Mouse (Mus musculus) G1E (cell line): ENCODE measurements around the gene Fcrla. TPM values are rescaled to one million over a fixed set of nuclear protein-coding genes. Genes with fewer than 3 reads are reported as not detected.
"Not testable (repeated sequence)": the region's sequence is repeated elsewhere in the genome, so short reads cannot be mapped to it uniquely, and the experiment has no call there.

Experiments used
- ATAC-seq: 2 replicates; pipeline ENCODE4 v1.8.0; 2016; ENCODE audit warnings: mild to moderate bottlenecking; ENCODE audit not compliant: insufficient number of reproducible peaks, poor library complexity, low FRiP score, severe bottlenecking; ENCODE audit errors: extremely low read depth
- DNase-seq: peaks from one replicate; pipeline ENCODE4 v3.0.0; 2012; ENCODE audit warnings: low spot score
- H3K27me3 ChIP-seq: 2 replicates; pipeline ENCODE4 v1.6.1; 2012; ENCODE audit warnings: mild to moderate bottlenecking, low read length, inconsistent platforms; ENCODE audit not compliant: insufficient read depth
- H3K36me3 ChIP-seq: replicated peaks from 2 replicates; pipeline ENCODE3; 2012; ENCODE audit warnings: mild to moderate bottlenecking, inconsistent platforms
- H3K4me1 ChIP-seq: 2 replicates; pipeline ENCODE4 v1.6.1; 2012; ENCODE audit warnings: low read depth, low read length, inconsistent platforms, mixed read lengths; ENCODE audit not compliant: insufficient read depth
- H3K4me3 ChIP-seq: 2 replicates; pipeline ENCODE4 v1.5.1; 2012; ENCODE audit warnings: low read depth, mild to moderate bottlenecking, inconsistent platforms, low read length, moderate library complexity, mixed read lengths
- H3K9me3 ChIP-seq: replicated peaks from 2 replicates; pipeline ENCODE4 v1.6.1; 2012; ENCODE audit warnings: inconsistent platforms
- CTCF ChIP-seq: IDR thresholded peaks from 2 replicates; pipeline ENCODE4 v1.5.1; 2012; ENCODE audit warnings: low read depth, low read length, inconsistent platforms, mixed read lengths
- GATA1 ChIP-seq: IDR thresholded peaks from 2 replicates; pipeline ENCODE4 v1.6.1; 2012; ENCODE audit warnings: borderline replicate concordance, low read length, inconsistent platforms, mixed read lengths
- GATA2 ChIP-seq: IDR thresholded peaks from 2 replicates; pipeline ENCODE4 v1.6.1; 2012; ENCODE audit warnings: low read depth, low read length, inconsistent platforms, borderline replicate concordance
- POLR2AphosphoS5 ChIP-seq: IDR thresholded peaks from 2 replicates; pipeline ENCODE4 v1.6.1; 2012; ENCODE audit warnings: low read depth, low read length, inconsistent platforms; ENCODE audit not compliant: insufficient replicate concordance
- TAL1 ChIP-seq: conservative IDR thresholded peaks from 2 replicates; pipeline ENCODE4 v1.6.1; 2012; ENCODE audit warnings: low read depth, low read length, inconsistent platforms, mixed read lengths
- polyA plus RNA-seq: library from polyadenylated mRNA; stranded (reverse); fragments of >175 nt; gene quantifications from 2 replicates; pipeline ENCODE4 v1.2.3, GENCODE M21; 2012
- total RNA-seq, 2 experiments: library from RNA; stranded (forward) in 1 of 2; stranded (reverse) in 1 of 2; fragments of 200-1000 nt in 1 of 2; fragments of >200 nt in 1 of 2; fragmentation: Nextera tagmentation in 1 of 2; gene quantifications; 2 replicates each; pipeline ENCODE4 v1.2.3; 2014 to 2017

Fcrla gene
- total and polyA plus RNA-seq, 3 experiments, result 0.08 to 0.83 (median 0.38) TPM

GRCm38 (mm10) chr1:170959791-170960190 is 32.4 kb upstream of the Fcrla start:
- Histone ChIP-seq H3K9me3 (no peaks in the 10 kb centered on the region), H3K36me3 (no peaks in the 10 kb centered on the region), H3K4me1 (peaks cover 15% of the 10 kb centered on the region), H3K27me3 (peaks cover 13% of the 10 kb centered on the region), H3K4me3 (no peak overlapping the region)
- DNase-seq (no peak), ATAC-seq (no peak)
- TF ChIP-seq GATA2 (no peak), GATA1 (no peak), TAL1 (no peak), POLR2AphosphoS5 (no peak), CTCF (no peak)

- no peak for ATAC-seq
- Histone ChIP-seq H3K27me3 (peaks cover 13% of the 10 kb centered on the region), H3K9me3 (no peaks in the 10 kb centered on the region), H3K4me3 (no peak overlapping the region), H3K4me1 (peaks cover 20% of the 10 kb centered on the region), H3K36me3 (no peaks in the 10 kb centered on the region)
- DNase-seq, result no peak
- no peak for TF ChIP-seq GATA1
- TF ChIP-seq TAL1, result no peak
- no peak for TF ChIP-seq CTCF
- no peak for TF ChIP-seq POLR2AphosphoS5
- no peak for TF ChIP-seq GATA2
Observed at GRCm38 (mm10) chr1:170958225-170958624, 30.8 kb upstream of the Fcrla start.

- Histone ChIP-seq H3K9me3 (no peaks in the 10 kb centered on the region), H3K4me3 (no peak overlapping the region), H3K36me3 (no peaks in the 10 kb centered on the region), H3K27me3 (no peaks in the 10 kb centered on the region), H3K4me1 (peaks cover 36% of the 10 kb centered on the region)
- TF ChIP-seq CTCF (no peak), GATA1 (no peak), POLR2AphosphoS5 (no peak), GATA2 (no peak), TAL1 (no peak)
- no peak for ATAC-seq
- DNase-seq, result no peak
Observed at GRCm38 (mm10) chr1:170953192-170953591, 25.8 kb upstream of the Fcrla start.

GRCm38 (mm10) chr1:170950772-170951171 is 23.4 kb upstream of the Fcrla start:
- TF ChIP-seq POLR2AphosphoS5, result no peak
- TF ChIP-seq CTCF, result no peak
- no peak for TF ChIP-seq GATA2
- TF ChIP-seq TAL1, result peak; percentile 40; the same call in 1 of the 2 replicates
- Histone ChIP-seq H3K4me3 (no peak overlapping the region; the same call in 1 of the 2 replicates), H3K4me1 (peaks cover 36% of the 10 kb centered on the region), H3K27me3 (no peaks in the 10 kb centered on the region), H3K36me3 (no peaks in the 10 kb centered on the region), H3K9me3 (no peaks in the 10 kb centered on the region)
- peak; percentile 48 for DNase-seq
- ATAC-seq, result peak; percentile 100

- ATAC-seq, H3K4me3 ChIP-seq: not testable (repeated sequence)
Observed at GRCm38 (mm10) chr1:170944908-170945307, 17.5 kb upstream of the Fcrla start.

GRCm38 (mm10) chr1:170944151-170944550 is 16.8 kb upstream of the Fcrla start:
- H3K36me3 ChIP-seq, H3K9me3 ChIP-seq, DNase-seq, H3K27me3 ChIP-seq, H3K4me3 ChIP-seq, ATAC-seq: not testable (repeated sequence)
- H3K4me1 ChIP-seq, result peaks cover 14% of the 10 kb centered on the region

More at GRCm38 (mm10) chr1:170944908-170945307, 17.5 kb upstream of the Fcrla start:
- not testable (repeated sequence) for H3K27me3 ChIP-seq, DNase-seq, H3K9me3 ChIP-seq, H3K36me3 ChIP-seq
- H3K4me1 ChIP-seq, result peaks cover 12% of the 10 kb centered on the region

- Histone ChIP-seq H3K27me3 (no peaks in the 10 kb centered on the region), H3K9me3 (no peaks in the 10 kb centered on the region; the same call in 1 of the 2 replicates), H3K4me3 (no peak overlapping the region), H3K4me1 (peaks cover 35% of the 10 kb centered on the region), H3K36me3 (no peaks in the 10 kb centered on the region)
- DNase-seq, result no peak
- TF ChIP-seq TAL1 (no peak), POLR2AphosphoS5 (no peak), GATA1 (no peak), GATA2 (no peak), CTCF (no peak)
- ATAC-seq, result no peak
Observed at GRCm38 (mm10) chr1:170939255-170939654, 11.9 kb upstream of the Fcrla start.
